Mouse (Mus musculus): ENCODE data around the gene Rdh12.

The Rdh12 gene

DNA sequence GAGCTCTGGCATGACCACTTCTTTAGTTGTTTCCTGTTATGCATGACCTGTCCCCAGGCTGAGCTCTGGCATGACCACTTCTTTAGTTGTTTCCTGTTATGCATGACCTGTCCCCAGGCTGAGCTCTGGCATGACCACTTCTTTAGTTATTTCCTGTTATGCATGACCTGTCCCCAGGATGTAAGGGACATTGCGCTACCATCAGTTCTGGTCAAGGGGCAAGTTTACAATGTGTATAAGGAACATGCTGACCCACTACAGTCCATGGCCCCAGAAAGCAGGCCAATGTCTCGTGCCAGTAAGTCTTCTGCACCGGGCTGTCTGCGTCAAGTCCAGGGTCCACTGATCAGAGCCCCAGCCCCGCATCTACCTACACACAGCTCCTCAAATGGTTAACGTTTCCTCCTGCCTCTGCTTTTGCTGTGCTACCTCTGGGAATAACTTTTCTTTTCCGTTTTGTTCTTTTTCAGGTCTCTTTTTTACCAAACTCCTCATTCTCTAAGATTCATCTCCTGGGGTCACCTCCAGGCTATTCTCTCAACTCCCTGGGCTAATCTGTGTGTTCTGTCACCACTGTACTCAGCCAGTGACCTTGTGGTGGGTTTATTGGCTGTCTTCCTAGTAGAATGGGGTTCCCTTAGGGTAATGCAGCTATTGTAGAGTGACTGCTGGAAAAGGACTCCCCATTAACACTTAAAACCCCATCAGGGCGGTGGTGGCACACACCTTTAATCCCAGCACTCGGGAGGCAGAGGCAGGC lies 44.8 kb downstream of the Rdh12 start:
- DNase-seq (ENCODE audit: low spot score), result no peak

DNA sequence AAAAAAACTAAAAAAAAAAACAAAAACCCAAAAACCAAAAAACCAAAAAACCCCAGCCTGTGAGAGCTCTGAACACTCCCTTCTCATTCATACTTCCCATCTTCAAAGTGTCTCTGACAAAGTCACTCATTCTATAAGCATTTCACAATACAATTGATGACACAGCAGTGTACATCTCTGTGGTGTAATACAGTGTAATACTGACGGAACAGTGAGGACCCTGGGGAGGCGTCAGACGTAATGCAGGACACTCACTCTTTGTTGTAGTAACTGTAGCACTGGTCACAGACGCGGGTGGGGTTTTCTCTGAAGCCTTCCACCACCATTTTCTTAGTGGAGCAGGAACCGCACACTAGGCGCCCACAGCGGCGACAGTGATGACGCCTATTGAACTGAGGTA lies 46.3 kb downstream of the Rdh12 start:
- DNase-seq (ENCODE audit: low spot score), result no peak

DNA sequence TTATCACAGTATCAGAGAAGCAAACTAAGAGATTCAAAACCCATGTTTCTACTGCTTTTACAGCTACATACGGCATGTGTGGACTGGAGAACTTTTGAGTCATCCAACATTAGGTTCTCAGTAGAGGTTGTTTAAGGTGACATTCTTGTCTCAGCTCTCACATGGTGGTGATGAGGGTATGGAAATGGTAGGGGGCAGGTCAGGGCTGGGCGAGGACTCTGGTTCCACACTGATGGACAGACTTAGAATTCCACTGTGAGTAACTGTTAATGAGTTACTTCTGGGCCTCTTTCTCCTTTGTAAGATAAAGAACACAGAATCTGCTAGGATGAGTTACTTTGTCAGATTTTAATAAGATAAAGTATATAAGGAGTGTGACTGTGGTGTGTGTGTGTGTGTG lies 51.4 kb downstream of the Rdh12 start:
- no peak for DNase-seq (ENCODE audit: low spot score)

DNA sequence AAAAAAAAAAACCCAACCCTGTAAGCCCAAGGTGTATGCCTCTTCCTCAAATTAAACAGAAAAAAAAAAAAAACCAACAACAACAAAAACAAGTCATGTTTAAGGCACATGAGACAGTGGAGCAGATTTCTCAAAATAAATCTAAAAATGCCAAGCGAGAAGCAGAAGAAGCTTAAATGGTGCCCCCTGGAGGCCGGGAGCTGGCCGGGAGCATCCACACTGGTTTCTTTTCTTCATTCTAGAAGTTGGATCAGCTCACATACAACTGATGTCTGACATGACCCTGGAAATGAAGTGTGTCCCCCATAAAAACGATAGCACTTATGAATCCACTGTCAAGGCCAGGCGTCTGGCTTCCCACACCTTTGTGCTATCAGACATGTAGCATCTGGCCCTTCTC lies 52.3 kb downstream of the Rdh12 start:
- peak; percentile 74 for DNase-seq (ENCODE audit: low spot score)

Data from testis, postnatal 10 days (tissue).